Mouse (Mus musculus): ENCODE data around the gene Arpc4. TPM values are rescaled to one million over a fixed set of nuclear protein-coding genes. Genes with fewer than 3 reads are reported as not detected.
A peak's percentile ranks its signal among the peaks of the same experiment; 100 is the strongest.
"Not testable (repeated sequence)": the region's sequence is repeated elsewhere in the genome, so short reads cannot be mapped to it uniquely, and the experiment has no call there.

The Arpc4 gene
- 100 to 1,000 TPM; 245 to 295 TPM for total RNA-seq (2021)

- intact Hi-C loops (cut with DNase I) = loop anchor here (2.0 to 5.0 kb wide), 2 partner anchors 35 to 51 kb away; partner anchors contain the start of genes Camk1 and Ogg1
- DNase-seq (ENCODE audit: low spot score in 2 of 2) = peak; percentile 91 to 92
Observed at GRCm38 (mm10) chr6:113377496-113378385, at the start of gene Arpc4, which contains the start of gene Tada3. Gene Arpc4, plus strand, starts transcription at chr6:113378115. Gene Tada3, minus strand, starts transcription at chr6:113377883.

GRCm38 (mm10) chr6:113329396-113329795 lies 48.5 kb upstream of the Arpc4 start:
- no peak for DNase-seq (ENCODE audit: low spot score in 2 of 2)
- intact Hi-C loops (cut with DNase I) = loop anchor here (10.0 kb wide), 1 partner anchor 285 kb away; the partner anchor contains the start of gene Thumpd3

GRCm38 (mm10) chr6:113330547-113330946 lies 47.4 kb upstream of the Arpc4 start:
- intact Hi-C loops (cut with DNase I) = no loop called here
- no peak for DNase-seq (ENCODE audit: low spot score in 2 of 2)

GRCm38 (mm10) chr6:113331721-113332120 lies 46.2 kb upstream of the Arpc4 start:
- no peak for DNase-seq (ENCODE audit: low spot score in 2 of 2)
- intact Hi-C loops (cut with DNase I) = no loop called here

- DNase-seq (ENCODE audit: low spot score in 2 of 2); intact Hi-C loops (cut with DNase I): not testable (repeated sequence)
Observed at GRCm38 (mm10) chr6:113332734-113333133, 45.2 kb upstream of the Arpc4 start.

GRCm38 (mm10) chr6:113333137-113333950 lies 44.6 kb upstream of the Arpc4 start:
- peak; percentile 40 to 53 for DNase-seq (ENCODE audit: low spot score in 2 of 2)
- intact Hi-C loops (cut with DNase I) = no loop called here

- DNase-seq (ENCODE audit: low spot score in 2 of 2) = no peak
- intact Hi-C loops (cut with DNase I) = no loop called here
Observed at GRCm38 (mm10) chr6:113334216-113334615, 43.7 kb upstream of the Arpc4 start.

- intact Hi-C loops (cut with DNase I) = no loop called here
- no peak for DNase-seq (ENCODE audit: low spot score in 2 of 2)
Observed at GRCm38 (mm10) chr6:113336852-113337620, 40.9 kb upstream of the Arpc4 start.

- intact Hi-C loops (cut with DNase I) = loop anchor here (5.0 kb wide), 2 partner anchors 36 to 81 kb away; partner anchors contain the start of genes Arpc4 and Tada3
- DNase-seq (ENCODE audit: low spot score in 2 of 2) = peak in 1 of 2 experiments; percentile 16
Observed at GRCm38 (mm10) chr6:113341574-113341973, 36.3 kb upstream of the Arpc4 start.

- DNase-seq (ENCODE audit: low spot score in 2 of 2) = peak in 1 of 2 experiments; percentile 39
- intact Hi-C loops (cut with DNase I) = loop anchor here (5.0 kb wide), 2 partner anchors 35 to 80 kb away; partner anchors contain the start of genes Arpc4 and Tada3
Observed at GRCm38 (mm10) chr6:113342297-113342696, 35.6 kb upstream of the Arpc4 start.

GRCm38 (mm10) chr6:113343177-113344092 lies 34.5 kb upstream of the Arpc4 start, which contains the start of gene Camk1:
Gene Camk1, minus strand, starts transcription at chr6:113343984.
- intact Hi-C loops (cut with DNase I) = loop anchor here (5.0 kb wide), 2 partner anchors 34 to 79 kb away; partner anchors contain the start of genes Arpc4 and Tada3
- DNase-seq (ENCODE audit: low spot score in 2 of 2) = peak; percentile 79 to 85

GRCm38 (mm10) chr6:113344321-113344720 lies 33.6 kb upstream of the Arpc4 start:
- DNase-seq (ENCODE audit: low spot score in 2 of 2) = peak; percentile 28 to 37
- intact Hi-C loops (cut with DNase I) = loop anchor here (5.0 kb wide), 2 partner anchors 33 to 78 kb away; partner anchors contain the start of genes Arpc4 and Tada3

- intact Hi-C loops (cut with DNase I) = no loop called here
Observed at GRCm38 (mm10) chr6:113346897-113347296, 31.0 kb upstream of the Arpc4 start.

GRCm38 (mm10) chr6:113350538-113350937 lies 27.4 kb upstream of the Arpc4 start:
- intact Hi-C loops (cut with DNase I) = no loop called here
- no peak for DNase-seq (ENCODE audit: low spot score in 2 of 2)

More at GRCm38 (mm10) chr6:113346897-113347296, 31.0 kb upstream of the Arpc4 start:
- no peak for DNase-seq (ENCODE audit: low spot score in 2 of 2)

GRCm38 (mm10) chr6:113351161-113351560 lies 26.8 kb upstream of the Arpc4 start:
- no peak for DNase-seq (ENCODE audit: low spot score in 2 of 2)
- intact Hi-C loops (cut with DNase I) = no loop called here

GRCm38 (mm10) chr6:113351653-113352052 lies 26.3 kb upstream of the Arpc4 start:
- intact Hi-C loops (cut with DNase I) = no loop called here
- no peak for DNase-seq (ENCODE audit: low spot score in 2 of 2)

- intact Hi-C loops (cut with DNase I) = no loop called here
- no peak for DNase-seq (ENCODE audit: low spot score in 2 of 2)
Observed at GRCm38 (mm10) chr6:113352820-113353219, 25.1 kb upstream of the Arpc4 start.

- intact Hi-C loops (cut with DNase I) = no loop called here
- DNase-seq (ENCODE audit: low spot score in 2 of 2) = no peak
Observed at GRCm38 (mm10) chr6:113353696-113354095, 24.2 kb upstream of the Arpc4 start.

All from left cerebral cortex, postnatal 36 days (tissue).